Mouse (Mus musculus): ENCODE measurements around the gene C2cd4a.

Gene C2cd4a

GRCm38 (mm10) chr9:67786311-67786710 is 45.8 kb downstream of the C2cd4a start:
- DNase-seq (ENCODE audit: low spot score), result no peak

- no peak for DNase-seq (ENCODE audit: low spot score)
Observed at GRCm38 (mm10) chr9:67783925-67784324, 48.2 kb downstream of the C2cd4a start.

GRCm38 (mm10) chr9:67783464-67783863 is 48.7 kb downstream of the C2cd4a start:
- DNase-seq (ENCODE audit: low spot score), result no peak

GRCm38 (mm10) chr9:67782786-67783185 is 49.3 kb downstream of the C2cd4a start:
- DNase-seq (ENCODE audit: low spot score), result no peak
